In genomic region chr3:74019501-74019900, GRCm38 (mm10) we compare ENCODE assay signal across 23 mouse cellular contexts.
DNase-seq lines count a peak whose midpoint lies in the region; ATAC-seq lines count a peak whose summit lies in the region.
"Had no signal": no experiment of that assay in that cellular context is flagged by ENCODE, and none has a peak within 500 bp of the region (broad histone marks: within the 10 kb centered on the region; RNA-seq: fewer than 3 reads in every experiment).

No protein-coding gene starts in this region.

- no peaks in the 10 kb centered on the region for H3K36me3 ChIP-seq in forebrain, embryonic 16.5 days (ENCODE audit: control insufficient read depth, insufficient read depth)
- no peaks in the 10 kb centered on the region for H3K36me3 ChIP-seq in forebrain, embryonic 12.5 days (replicated peaks)
- H3K36me3 ChIP-seq in midbrain, embryonic 15.5 days (replicated peaks), result no peaks in the 10 kb centered on the region
- no peaks in the 10 kb centered on the region for H3K36me3 ChIP-seq in midbrain, embryonic 16.5 days (ENCODE audit: control insufficient read depth, insufficient read depth, low read length)
- H3K36me3 ChIP-seq: G1E; hindbrain, embryonic 12.5 days; hindbrain, embryonic 15.5 days had no signal

- no peaks in the 10 kb centered on the region for H3K4me1 ChIP-seq in forebrain, embryonic 16.5 days (replicated peaks; ENCODE audit: control insufficient read depth, insufficient read depth, low read length)
- H3K4me1 ChIP-seq in forebrain, embryonic 12.5 days, result no peaks in the 10 kb centered on the region
- no peaks in the 10 kb centered on the region for H3K4me1 ChIP-seq in midbrain, embryonic 15.5 days
- no peaks in the 10 kb centered on the region for H3K4me1 ChIP-seq in midbrain, embryonic 16.5 days (ENCODE audit: control insufficient read depth, insufficient read depth, low read length)
- H3K4me1 ChIP-seq: forebrain, embryonic 13.5 days; hindbrain, embryonic 12.5 days; hindbrain, embryonic 15.5 days had no signal

- peak; percentile 18 for DNase-seq in telencephalon, adult 2 months (ENCODE audit: low read depth, low spot score)
- DNase-seq in frontal cortex, postnatal 36 days (ENCODE audit: low spot score in 2 of 2), result no peak
- DNase-seq: adrenal gland, postnatal 10 days; adrenal gland, postnatal 36 days; B cell, adult 2 months; cerebellum, adult 18-20 months; cerebellum, adult 9-10 months; cerebellum, postnatal 14 days; gastrocnemius, adult 2 months; gastrocnemius, postnatal 14 days; heart, adult 11 months had no signal

- no peak overlapping the region for H3K27ac ChIP-seq in forebrain, embryonic 16.5 days (ENCODE audit: low read length)
- no peak overlapping the region for H3K27ac ChIP-seq in forebrain, embryonic 12.5 days
- H3K27ac ChIP-seq in midbrain, embryonic 15.5 days, result no peak overlapping the region
- H3K27ac ChIP-seq in midbrain, embryonic 16.5 days (ENCODE audit: low read length), result no peak overlapping the region
- H3K27ac ChIP-seq: forebrain, embryonic 13.5 days; gastrocnemius, adult 2 months; hindbrain, embryonic 12.5 days; hindbrain, embryonic 15.5 days had no signal

- WGBS in forebrain, embryonic 16.5 days, result 67% methylated on average over 2 of the region's 2 CpGs
- WGBS in forebrain, embryonic 12.5 days, result 87% methylated on average over 2 of the region's 2 CpGs
- 59% methylated on average over 2 of the region's 2 CpGs for WGBS in midbrain, embryonic 15.5 days
- WGBS in midbrain, embryonic 16.5 days, result 55% methylated on average over 2 of the region's 2 CpGs

- H3K27me3 ChIP-seq in forebrain, embryonic 16.5 days (replicated peaks; ENCODE audit: control insufficient read depth, insufficient read depth, low read length), result no peaks in the 10 kb centered on the region
- H3K27me3 ChIP-seq in forebrain, embryonic 12.5 days, result no peaks in the 10 kb centered on the region
- no peaks in the 10 kb centered on the region for H3K27me3 ChIP-seq in midbrain, embryonic 15.5 days (replicated peaks)
- no peaks in the 10 kb centered on the region for H3K27me3 ChIP-seq in midbrain, embryonic 16.5 days (ENCODE audit: control insufficient read depth, insufficient read depth, low read depth, low read length)
- H3K27me3 ChIP-seq: CH12.LX; forebrain, embryonic 13.5 days; hindbrain, embryonic 12.5 days; hindbrain, embryonic 15.5 days; Patski had no signal

- H3K9ac ChIP-seq in forebrain, embryonic 16.5 days (replicated peaks; ENCODE audit: low read depth, low read length), result no peak overlapping the region
- no peak overlapping the region for H3K9ac ChIP-seq in forebrain, embryonic 12.5 days
- H3K9ac ChIP-seq in midbrain, embryonic 15.5 days, result no peak overlapping the region
- H3K9ac ChIP-seq in midbrain, embryonic 16.5 days (ENCODE audit: low read depth, low read length), result no peak overlapping the region
- H3K9ac ChIP-seq: forebrain, embryonic 13.5 days; hindbrain, embryonic 12.5 days; hindbrain, embryonic 15.5 days had no signal

- ATAC-seq in forebrain, embryonic 16.5 days, result peak; percentile 55; the same call in 1 of the 2 replicates
- no peak for ATAC-seq in forebrain, embryonic 12.5 days (ENCODE audit: low FRiP score)
- peak; percentile 39; the same call in 1 of the 2 replicates for ATAC-seq in midbrain, embryonic 15.5 days (replicated peaks)
- ATAC-seq in midbrain, embryonic 16.5 days, result no peak
- ATAC-seq: forebrain, embryonic 13.5 days; intestine, postnatal 0 days; Patski had no signal

- no peak overlapping the region for H3K4me3 ChIP-seq in forebrain, embryonic 16.5 days (replicated peaks; ENCODE audit: low read length)
- no peak overlapping the region for H3K4me3 ChIP-seq in forebrain, embryonic 12.5 days (replicated peaks)
- H3K4me3 ChIP-seq in midbrain, embryonic 15.5 days, result no peak overlapping the region
- H3K4me3 ChIP-seq in midbrain, embryonic 16.5 days (ENCODE audit: low read depth, low read length), result no peak overlapping the region
- H3K4me3 ChIP-seq: forebrain, embryonic 13.5 days; gastrocnemius, adult 2 months; hindbrain, embryonic 12.5 days; hindbrain, embryonic 15.5 days had no signal

- H3K4me2 ChIP-seq in forebrain, embryonic 16.5 days (ENCODE audit: low read length), result no peak overlapping the region
- H3K4me2 ChIP-seq in forebrain, embryonic 12.5 days, result no peak overlapping the region
- H3K4me2 ChIP-seq in midbrain, embryonic 15.5 days, result no peak overlapping the region
- no peak overlapping the region for H3K4me2 ChIP-seq in midbrain, embryonic 16.5 days (ENCODE audit: low read length)
- H3K4me2 ChIP-seq: forebrain, embryonic 13.5 days; heart, embryonic 11.5 days; hindbrain, embryonic 12.5 days; hindbrain, embryonic 15.5 days had no signal

- H3K9me3 ChIP-seq in forebrain, embryonic 16.5 days (ENCODE audit: control insufficient read depth, low read length), result no peaks in the 10 kb centered on the region
- no peaks in the 10 kb centered on the region for H3K9me3 ChIP-seq in forebrain, embryonic 12.5 days
- H3K9me3 ChIP-seq in midbrain, embryonic 15.5 days, result no peaks in the 10 kb centered on the region
- no peaks in the 10 kb centered on the region for H3K9me3 ChIP-seq in midbrain, embryonic 16.5 days (replicated peaks; ENCODE audit: control insufficient read depth, low read length, poor library complexity, severe bottlenecking)
- H3K9me3 ChIP-seq: forebrain, embryonic 13.5 days; G1E; hindbrain, embryonic 12.5 days; hindbrain, embryonic 15.5 days had no signal

Comparison
In these comparisons a context has a peak if more than half of its experiments do, and no peak if none do; other contexts are left out.
1. ATAC-seq: peak in forebrain, embryonic 16.5 days (single experiment) and midbrain, embryonic 15.5 days (single experiment); none in forebrain, embryonic 12.5 days (single experiment) and midbrain, embryonic 16.5 days (single experiment).